Mouse (Mus musculus) spleen, postnatal 4 days (tissue): ENCODE measurements at regions not wholly inside any gene's neighbourhood (a gene's known extent, or its start where the extent isn't known, plus 50 kb on each side); places are given as distances from the start of the nearest gene placed in this dataset.

Experiments used
- DNase-seq, 2 experiments: peaks; one replicate each; pipeline ENCODE4 v3.0.0; 2022; ENCODE audit warnings: low spot score in 2 of 2

- DNase-seq, result no peak
These were observed 125.0 kb upstream of the Pkdcc start for GRCm38 (mm10) chr17:83089856-83090692.

GRCm38 (mm10) chr17:83093862-83094261, 121.2 kb upstream of the Pkdcc start:
- DNase-seq, result no peak

GRCm38 (mm10) chr17:83096451-83096850, 118.6 kb upstream of the Pkdcc start:
- DNase-seq, result no peak

GRCm38 (mm10) chr17:83097998-83098397, 117.1 kb upstream of the Pkdcc start:
- DNase-seq, result no peak

- DNase-seq, result no peak
These were observed 116.2 kb upstream of the Pkdcc start for GRCm38 (mm10) chr17:83098679-83099413.

- DNase-seq, result no peak
These were observed 114.1 kb upstream of the Pkdcc start for GRCm38 (mm10) chr17:83101035-83101434.

- no peak for DNase-seq
These were observed 113.3 kb upstream of the Pkdcc start for GRCm38 (mm10) chr17:83101756-83102155.

- no peak for DNase-seq
These were observed 112.2 kb upstream of the Pkdcc start for GRCm38 (mm10) chr17:83102675-83103412.

GRCm38 (mm10) chr17:83108151-83108550, 106.9 kb upstream of the Pkdcc start:
- DNase-seq, result no peak

GRCm38 (mm10) chr17:83109792-83110440, 105.2 kb upstream of the Pkdcc start:
- DNase-seq, result no peak

GRCm38 (mm10) chr17:83110556-83110955, 104.5 kb upstream of the Pkdcc start:
- DNase-seq, result no peak

GRCm38 (mm10) chr17:83115146-83115545, 99.9 kb upstream of the Pkdcc start:
- no peak for DNase-seq

- DNase-seq, result no peak
These were observed 99.1 kb upstream of the Pkdcc start for GRCm38 (mm10) chr17:83115832-83116480.

GRCm38 (mm10) chr17:83120665-83121232, 94.3 kb upstream of the Pkdcc start:
- no peak for DNase-seq

- DNase-seq, result no peak
These were observed 92.4 kb upstream of the Pkdcc start for GRCm38 (mm10) chr17:83122525-83123280.

GRCm38 (mm10) chr17:83125057-83125456, 90.0 kb upstream of the Pkdcc start:
- no peak for DNase-seq

GRCm38 (mm10) chr17:83127842-83128241, 87.2 kb upstream of the Pkdcc start:
- no peak for DNase-seq

- no peak for DNase-seq
These were observed 86.1 kb upstream of the Pkdcc start for GRCm38 (mm10) chr17:83128843-83129544.

GRCm38 (mm10) chr17:83129658-83130057, 85.4 kb upstream of the Pkdcc start:
- no peak for DNase-seq

- DNase-seq, result no peak
These were observed 81.9 kb upstream of the Pkdcc start for GRCm38 (mm10) chr17:83133201-83133600.
